Mouse (Mus musculus) hindbrain, postnatal 0 days (tissue): ENCODE measurements around the gene Slc35d2. TPM values are rescaled to one million over a fixed set of nuclear protein-coding genes. Genes with fewer than 3 reads are reported as not detected.
A peak's percentile ranks its signal among the peaks of the same experiment; 100 is the strongest.

Experiments used
- ATAC-seq: fragments of 200-750 bp; cut with Nextera tagmentation; 2 replicates; pipeline ENCODE4 v1.8.0; 2017; ENCODE audit warnings: mild to moderate bottlenecking, moderate TSS enrichment, moderate library complexity
- DNase-seq: peaks from one replicate; pipeline ENCODE4 v3.0.0-alpha.2; 2015; ENCODE audit warnings: low spot score
- H3K27ac ChIP-seq: fragments of 300-500 bp; sonication (generic); 2 replicates; pipeline ENCODE4 v1.5.1; 2014; ENCODE audit warnings: mild to moderate bottlenecking
- H3K27me3 ChIP-seq: fragments of 300-500 bp; sonication (generic); 2 replicates; pipeline ENCODE4 v1.6.1; 2014; ENCODE audit warnings: low read length, mixed read lengths; ENCODE audit not compliant: insufficient read depth
- H3K36me3 ChIP-seq: fragments of 300-500 bp; sonication (generic); 2 replicates; pipeline ENCODE4 v1.6.1; 2014; ENCODE audit warnings: low read length, mixed read lengths; ENCODE audit not compliant: insufficient read depth
- H3K4me1 ChIP-seq: fragments of 300-500 bp; sonication (generic); 2 replicates; pipeline ENCODE4 v1.6.1; 2014; ENCODE audit warnings: antibody characterized with exemption, low read length, mixed read lengths; ENCODE audit not compliant: insufficient read depth
- H3K4me2 ChIP-seq: fragments of 300-500 bp; sonication (generic); 2 replicates; pipeline ENCODE4 v1.6.1; 2014; ENCODE audit warnings: low read depth, mild to moderate bottlenecking, low read length, moderate library complexity, mixed read lengths
- H3K4me3 ChIP-seq: fragments of 300-500 bp; sonication (generic); 2 replicates; pipeline ENCODE4 v1.5.1; 2014; ENCODE audit warnings: low read length
- H3K9ac ChIP-seq: fragments of 300-500 bp; sonication (generic); replicated peaks from 2 replicates; pipeline ENCODE4 v1.6.1; 2014; ENCODE audit warnings: mild to moderate bottlenecking, low read length, moderate library complexity, mixed read lengths
- H3K9me3 ChIP-seq: fragments of 300-500 bp; sonication (generic); 2 replicates; pipeline ENCODE4 v1.6.1; 2016; ENCODE audit warnings: low read length, mixed read lengths
- CTCF ChIP-seq: IDR thresholded peaks from 2 replicates; pipeline ENCODE4 v1.5.1; 2016; ENCODE audit warnings: antibody characterized with exemption, control low read depth, low read depth
- WGBS: fragments of 180-500 bp; shearing (Covaris S2); extraction: QIAGEN DNeasy Blood & Tissue Kit; methylation state at CpG from one replicate; pipeline ENCODE4 v1.1.7; 2014; 5-methylcytosine and 5-hydroxymethylcytosine counted together
- polyA plus RNA-seq: library from polyadenylated mRNA; unstranded; fragments of >200 nt; fragmentation: Nextera tagmentation; extraction: Ambion mirVana; gene quantifications from 2 replicates; pipeline ENCODE4 v1.2.1, GENCODE M21; 2015
- total RNA-seq: library from RNA; depleted of rRNA; stranded (reverse); fragments of >200 nt; gene quantifications from 2 replicates; pipeline ENCODE4 v1.2.3, GENCODE M21; 2014; rRNA removed

Slc35d2 gene
- total RNA-seq (0.83 and 0.89 TPM in 2 replicates), polyA plus RNA-seq (1.5 and 3.4 TPM in 2 replicates)

- Histone ChIP-seq H3K27ac (no peak within 1 kb of the TSS), H3K4me3 (peak within 1 kb of the TSS; percentile 55), H3K4me1 (0 out of 2 replicates have a peak, but pooled peaks cover 5% of the 10 kb centered on the region), H3K9me3 (no peaks in the 10 kb centered on the region), H3K9ac (peak within 1 kb of the TSS; percentile 55), H3K27me3 (no peaks in the 10 kb centered on the region), H3K36me3 (no peaks in the 10 kb centered on the region), H3K4me2 (peak within 1 kb of the TSS; percentile 98)
- peak; percentile 75 for ATAC-seq
- 9% methylated on average over 42 of the region's 44 CpGs for WGBS
- no peak for TF ChIP-seq CTCF
- peak; percentile 21 for DNase-seq
These were observed at the start of gene Slc35d2 for GRCm38 (mm10) chr13:64128858-64129615. Gene Slc35d2, minus strand, starts transcription at chr13:64129368.

- 83% methylated on average over 7 of the region's 7 CpGs for WGBS
These were observed 48.8 kb upstream of the Slc35d2 start for GRCm38 (mm10) chr13:64178000-64178399.

DNA sequence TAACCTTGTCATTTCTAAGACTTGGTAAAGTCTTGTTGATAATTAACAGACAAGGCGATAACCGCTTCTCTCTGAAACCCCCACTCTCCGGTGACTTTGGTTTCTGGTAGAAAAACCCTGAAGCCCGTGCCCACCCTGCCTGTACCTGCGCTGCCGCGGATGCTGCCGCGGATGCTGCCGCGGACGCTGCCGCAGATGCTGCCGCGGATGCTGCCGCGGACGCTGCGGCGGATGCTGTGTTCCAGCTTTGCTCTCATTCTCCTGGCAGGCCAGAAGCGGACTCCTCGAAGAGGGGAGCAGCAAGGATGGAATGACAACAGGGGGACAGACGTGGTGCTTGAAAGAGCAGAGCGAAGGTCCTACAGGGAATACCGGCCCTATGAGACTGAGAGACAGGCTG lies 40.6 kb upstream of the Slc35d2 start:
- peaks cover 33% of the 10 kb centered on the region; the same call in 1 of the 2 replicates for H3K36me3 ChIP-seq
- no peak overlapping the region for H3K4me3 ChIP-seq
- DNase-seq (peak; percentile 42), ATAC-seq (0 out of 2 replicates have a peak, but pooled peaks have one; percentile 48)
- peaks cover 30% of the 10 kb centered on the region for H3K9me3 ChIP-seq
- TF ChIP-seq CTCF: no peak
- H3K4me2 ChIP-seq: no peak overlapping the region
- no peak overlapping the region for H3K27ac ChIP-seq
- no peaks in the 10 kb centered on the region for H3K4me1 ChIP-seq
- WGBS: 98% methylated on average over 25 of the region's 25 CpGs
- H3K27me3 ChIP-seq: no peaks in the 10 kb centered on the region
- H3K9ac ChIP-seq: no peak overlapping the region

More at GRCm38 (mm10) chr13:64178000-64178399, 48.8 kb upstream of the Slc35d2 start:
- no peak for ATAC-seq
- no peak overlapping the region for H3K4me3 ChIP-seq
- H3K4me1 ChIP-seq: no peaks in the 10 kb centered on the region
- no peak overlapping the region for H3K9ac ChIP-seq
- no peak for DNase-seq
- H3K4me2 ChIP-seq: no peak overlapping the region
- TF ChIP-seq CTCF: no peak
- H3K27me3 ChIP-seq: no peaks in the 10 kb centered on the region
- no peak overlapping the region for H3K27ac ChIP-seq
- H3K9me3 ChIP-seq: no peaks in the 10 kb centered on the region
- peaks cover 40% of the 10 kb centered on the region; the same call in 1 of the 2 replicates for H3K36me3 ChIP-seq

DNA sequence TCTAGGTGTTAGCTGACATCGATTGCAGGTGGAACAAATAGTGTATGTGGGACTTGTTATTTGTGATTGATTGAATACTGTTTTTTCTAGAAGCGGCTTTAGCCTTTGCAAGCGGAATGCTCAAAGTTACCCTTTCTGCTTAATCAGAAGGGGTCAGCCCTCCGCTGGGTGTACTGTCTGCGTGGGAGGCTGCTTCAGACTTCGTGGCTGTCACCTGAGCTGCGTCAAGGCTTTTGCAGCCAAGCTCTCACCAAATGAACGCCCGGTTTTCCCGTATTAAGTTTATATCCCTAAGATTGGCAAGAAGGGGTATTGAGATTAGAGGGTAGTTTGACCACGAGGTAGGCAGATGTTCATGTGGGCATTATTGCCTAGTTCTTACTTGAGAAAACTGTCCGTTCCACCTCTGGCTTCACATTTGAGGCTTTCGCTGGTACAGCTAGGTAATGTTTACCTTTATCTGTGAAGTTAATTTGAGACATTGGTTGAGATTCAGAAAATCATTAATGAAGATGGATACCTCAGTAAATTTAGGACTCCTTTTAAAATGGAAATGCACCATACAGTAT lies 34.1 kb upstream of the Slc35d2 start:
- Histone ChIP-seq H3K9ac (peak overlapping the region; percentile 76), H3K9me3 (peaks cover 6% of the 10 kb centered on the region), H3K27me3 (no peaks in the 10 kb centered on the region), H3K4me2 (peak overlapping the region; percentile 92), H3K4me3 (peak overlapping the region; percentile 71), H3K36me3 (no peaks in the 10 kb centered on the region), H3K4me1 (peaks cover 5% of the 10 kb centered on the region; the same call in 1 of the 2 replicates), H3K27ac (no peak overlapping the region)
- no peak for DNase-seq
- ATAC-seq: no peak
- no peak for TF ChIP-seq CTCF
- WGBS: 25% methylated on average over 13 of the region's 13 CpGs

DNA sequence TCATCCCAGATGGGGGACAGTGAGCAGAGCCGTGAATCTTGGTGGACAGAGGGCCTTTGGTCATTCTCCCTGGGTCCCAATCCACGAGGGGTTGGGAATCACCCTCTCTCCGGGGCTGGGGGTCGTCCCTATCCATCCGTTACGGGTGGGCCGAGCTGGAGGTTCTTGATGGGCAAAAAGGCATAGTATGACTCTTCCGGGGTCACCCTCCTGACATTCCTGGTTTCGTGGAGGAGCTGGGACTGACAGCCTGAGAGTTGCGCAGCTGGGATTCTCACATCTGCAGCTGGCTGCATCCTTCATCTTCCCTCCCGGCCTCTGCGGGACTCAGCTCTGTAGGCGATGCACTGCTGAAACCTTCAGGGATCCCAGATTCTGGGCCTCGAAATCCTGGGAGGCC lies 33.5 kb upstream of the Slc35d2 start:
- Histone ChIP-seq H3K9ac (peak overlapping the region; percentile 76), H3K4me3 (peak overlapping the region; percentile 71), H3K27me3 (no peaks in the 10 kb centered on the region), H3K4me2 (peak overlapping the region; percentile 92), H3K4me1 (peaks cover 5% of the 10 kb centered on the region; the same call in 1 of the 2 replicates), H3K27ac (no peak overlapping the region), H3K36me3 (no peaks in the 10 kb centered on the region), H3K9me3 (0 out of 2 replicates have a peak, but pooled peaks cover 5% of the 10 kb centered on the region)
- 2% methylated on average over 14 of the region's 14 CpGs for WGBS
- DNase-seq (peak; percentile 31), ATAC-seq (peak; percentile 0; the same call in 1 of the 2 replicates)
- TF ChIP-seq CTCF: no peak

DNA sequence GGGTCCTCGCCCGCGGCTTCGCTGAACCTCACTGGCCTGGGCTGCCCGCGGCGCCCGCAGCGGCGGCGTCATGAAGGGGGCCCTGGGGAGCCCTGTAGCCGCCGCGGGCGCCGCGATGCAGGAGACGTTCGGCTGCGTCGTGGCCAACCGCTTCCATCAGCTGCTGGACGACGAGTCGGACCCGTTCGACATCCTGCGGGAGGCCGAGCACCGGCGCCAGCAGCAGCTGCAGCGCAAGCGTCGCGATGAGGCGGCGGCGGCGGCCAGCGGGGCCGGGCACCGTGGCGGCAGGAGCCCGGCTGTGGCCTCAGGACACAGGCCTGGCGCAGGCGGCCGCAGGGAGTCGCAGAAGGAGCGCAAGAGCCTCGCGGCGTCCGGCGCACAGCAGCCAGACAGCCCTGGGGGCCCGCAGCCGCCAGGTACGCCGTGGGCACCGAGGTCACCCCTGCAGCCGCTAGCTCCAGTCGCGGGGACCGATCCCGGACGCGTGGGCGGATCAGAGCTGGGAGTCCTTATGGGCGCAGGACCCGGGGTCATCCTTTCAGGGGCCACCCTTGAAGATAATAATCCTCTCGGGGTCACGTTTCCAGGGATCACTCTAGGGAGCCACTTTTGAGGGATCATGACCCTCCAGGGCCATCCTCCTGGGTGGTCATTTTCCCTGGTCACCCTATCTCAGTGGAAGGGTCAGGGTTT lies 32.9 kb upstream of the Slc35d2 start:
- peaks cover 5% of the 10 kb centered on the region; the same call in 1 of the 2 replicates for H3K4me1 ChIP-seq
- no peaks in the 10 kb centered on the region for H3K27me3 ChIP-seq
- ATAC-seq (no peak; the same call in 1 of the 2 replicates), DNase-seq (no peak)
- H3K9ac ChIP-seq: peak overlapping the region; percentile 76
- TF ChIP-seq CTCF: no peak
- peak overlapping the region; percentile 85 for H3K27ac ChIP-seq
- 0 out of 2 replicates have a peak, but pooled peaks cover 2% of the 10 kb centered on the region for H3K9me3 ChIP-seq
- peak overlapping the region; percentile 92 for H3K4me2 ChIP-seq
- WGBS: 3% methylated on average over 65 of the region's 71 CpGs
- H3K4me3 ChIP-seq: peak overlapping the region; percentile 71
- no peaks in the 10 kb centered on the region for H3K36me3 ChIP-seq
